Mouse (Mus musculus) embryonic facial prominence, embryonic 12.5 days (tissue): ENCODE measurements around the gene Sppl3. TPM values are rescaled to one million over a fixed set of nuclear protein-coding genes. Genes with fewer than 3 reads are reported as not detected.

ENCODE experiments used
- ATAC-seq: fragments of 200-750 bp; cut with Nextera tagmentation; 2 replicates; pipeline ENCODE4 v1.8.0; 2017; ENCODE audit not compliant: insufficient number of reproducible peaks, insufficient read depth, low FRiP score, low TSS enrichment
- H3K27ac ChIP-seq: fragments of 300-500 bp; sonication (generic); 2 replicates; pipeline ENCODE4 v1.5.1; 2016; ENCODE audit warnings: mild to moderate bottlenecking
- H3K27me3 ChIP-seq: fragments of 300-500 bp; sonication (generic); 2 replicates; pipeline ENCODE4 v1.6.1; 2016; ENCODE audit warnings: mild to moderate bottlenecking, moderate library complexity
- H3K36me3 ChIP-seq: fragments of 300-500 bp; sonication (generic); 2 replicates; pipeline ENCODE4 v1.6.1; 2016; ENCODE audit warnings: mild to moderate bottlenecking
- H3K4me1 ChIP-seq: fragments of 300-500 bp; sonication (generic); 2 replicates; pipeline ENCODE4 v1.6.1; 2016
- H3K4me2 ChIP-seq: fragments of 300-500 bp; sonication (generic); replicated peaks from 2 replicates; pipeline ENCODE4 v1.6.1; 2016; ENCODE audit warnings: mild to moderate bottlenecking, moderate library complexity
- H3K4me3 ChIP-seq: fragments of 300-500 bp; sonication (generic); 2 replicates; pipeline ENCODE4 v1.5.1; 2016; ENCODE audit warnings: mild to moderate bottlenecking
- H3K9ac ChIP-seq: fragments of 300-500 bp; sonication (generic); 2 replicates; pipeline ENCODE4 v1.6.1; 2016; ENCODE audit warnings: mild to moderate bottlenecking, moderate library complexity
- H3K9me3 ChIP-seq: fragments of 300-500 bp; sonication (generic); 2 replicates; pipeline ENCODE4 v1.6.1; 2016; ENCODE audit warnings: mild to moderate bottlenecking, moderate library complexity
- WGBS: fragments of 180-500 bp; shearing (Covaris S2); methylation state at CpG from one replicate; pipeline ENCODE4 v1.1.7; 2016; 5-methylcytosine and 5-hydroxymethylcytosine counted together
- polyA plus RNA-seq: library from polyadenylated mRNA; unstranded; fragments of >200 nt; fragmentation: Nextera tagmentation; extraction: Ambion mirVana; gene quantifications from 2 replicates; pipeline ENCODE4 v1.2.1, GENCODE M21; 2016

Gene Sppl3
- polyA plus RNA-seq, 1 experiment from 2014 or later: 19.9 TPM

GRCm38 (mm10) chr5:115114501-115114900 lies 103.6 kb downstream of the Sppl3 start:
- H3K9me3 ChIP-seq: no peaks in the 10 kb centered on the region
- 95% methylated on average over 8 of the region's 8 CpGs for WGBS
- ATAC-seq: no peak
- H3K27ac ChIP-seq: no peak overlapping the region
- peaks cover 52% of the 10 kb centered on the region for H3K36me3 ChIP-seq
- 0 out of 2 replicates have a peak, but pooled peaks cover 5% of the 10 kb centered on the region for H3K4me1 ChIP-seq
- H3K9ac ChIP-seq: no peak overlapping the region
- H3K27me3 ChIP-seq: no peaks in the 10 kb centered on the region
- H3K4me2 ChIP-seq: no peak overlapping the region
- H3K4me3 ChIP-seq: no peak overlapping the region

GRCm38 (mm10) chr5:115116426-115116825 lies 105.5 kb downstream of the Sppl3 start:
- ATAC-seq: no peak
- 88% methylated on average over 3 of the region's 3 CpGs for WGBS
- no peak overlapping the region for H3K4me3 ChIP-seq
- no peak overlapping the region for H3K27ac ChIP-seq
- no peak overlapping the region for H3K4me2 ChIP-seq
- 0 out of 2 replicates have a peak, but pooled peaks cover 5% of the 10 kb centered on the region for H3K4me1 ChIP-seq
- no peaks in the 10 kb centered on the region for H3K9me3 ChIP-seq
- no peak overlapping the region for H3K9ac ChIP-seq
- peaks cover 42% of the 10 kb centered on the region for H3K36me3 ChIP-seq
- H3K27me3 ChIP-seq: no peaks in the 10 kb centered on the region

- Histone ChIP-seq H3K9me3 (no peaks in the 10 kb centered on the region), H3K4me2 (no peak overlapping the region), H3K27ac (no peak overlapping the region), H3K4me3 (no peak overlapping the region), H3K27me3 (no peaks in the 10 kb centered on the region), H3K36me3 (peaks cover 38% of the 10 kb centered on the region), H3K4me1 (0 out of 2 replicates have a peak, but pooled peaks cover 5% of the 10 kb centered on the region), H3K9ac (no peak overlapping the region)
- no peak for ATAC-seq
- 97% methylated on average over 13 of the region's 13 CpGs for WGBS
Observed at GRCm38 (mm10) chr5:115117467-115117866, 106.5 kb downstream of the Sppl3 start.

GRCm38 (mm10) chr5:115118961-115119570 lies 108.1 kb downstream of the Sppl3 start, which contains the start of gene Acads:
TSS of gene Acads (minus strand) at chr5:115119346.
- under 1% methylated on average over 38 of the region's 39 CpGs for WGBS

GRCm38 (mm10) chr5:115120978-115121377 lies 110.0 kb downstream of the Sppl3 start:
- Histone ChIP-seq H3K27ac (no peak overlapping the region), H3K4me1 (0 out of 2 replicates have a peak, but pooled peaks cover 5% of the 10 kb centered on the region), H3K27me3 (no peaks in the 10 kb centered on the region), H3K9ac (no peak overlapping the region), H3K4me2 (no peak overlapping the region), H3K9me3 (no peaks in the 10 kb centered on the region), H3K36me3 (peaks cover 38% of the 10 kb centered on the region), H3K4me3 (no peak overlapping the region)
- 72% methylated on average over 5 of the region's 5 CpGs for WGBS
- ATAC-seq: no peak

More at GRCm38 (mm10) chr5:115118961-115119570, 108.1 kb downstream of the Sppl3 start, which contains the start of gene Acads:
- Histone ChIP-seq H3K4me2 (peak within 1 kb of the TSS; percentile 83), H3K9ac (peak within 1 kb of the TSS; percentile 80), H3K27me3 (no peaks in the 10 kb centered on the region), H3K36me3 (peaks cover 31% of the 10 kb centered on the region), H3K4me3 (peak within 1 kb of the TSS; percentile 90), H3K27ac (peak within 1 kb of the TSS; percentile 48; the same call in 1 of the 2 replicates), H3K9me3 (no peaks in the 10 kb centered on the region), H3K4me1 (0 out of 2 replicates have a peak, but pooled peaks cover 5% of the 10 kb centered on the region)
- ATAC-seq: peak; percentile 75

GRCm38 (mm10) chr5:115124690-115125089 lies 113.8 kb downstream of the Sppl3 start:
- H3K36me3 ChIP-seq: peaks cover 56% of the 10 kb centered on the region
- H3K4me1 ChIP-seq: no peaks in the 10 kb centered on the region
- no peak for ATAC-seq
- no peaks in the 10 kb centered on the region for H3K27me3 ChIP-seq
- WGBS: 95% methylated on average over 6 of the region's 6 CpGs
- H3K4me2 ChIP-seq: no peak overlapping the region
- no peaks in the 10 kb centered on the region for H3K9me3 ChIP-seq
- H3K4me3 ChIP-seq: no peak overlapping the region
- no peak overlapping the region for H3K27ac ChIP-seq
- H3K9ac ChIP-seq: no peak overlapping the region

- Histone ChIP-seq H3K9ac (no peak overlapping the region), H3K4me2 (no peak overlapping the region)
- peak; percentile 32; the same call in 1 of the 2 replicates for ATAC-seq
Observed at GRCm38 (mm10) chr5:115125211-115125871, 114.4 kb downstream of the Sppl3 start.

GRCm38 (mm10) chr5:115126578-115127312 lies 115.8 kb downstream of the Sppl3 start:
- Histone ChIP-seq H3K4me2 (no peak overlapping the region), H3K9ac (no peak overlapping the region), H3K36me3 (peaks cover 62% of the 10 kb centered on the region), H3K4me3 (no peak overlapping the region), H3K9me3 (no peaks in the 10 kb centered on the region), H3K4me1 (no peaks in the 10 kb centered on the region), H3K27ac (no peak overlapping the region), H3K27me3 (no peaks in the 10 kb centered on the region)
- 91% methylated on average over 28 of the region's 28 CpGs for WGBS
- ATAC-seq: no peak

More at GRCm38 (mm10) chr5:115125211-115125871, 114.4 kb downstream of the Sppl3 start:
- H3K27me3 ChIP-seq: no peaks in the 10 kb centered on the region
- H3K36me3 ChIP-seq: peaks cover 62% of the 10 kb centered on the region
- no peak overlapping the region for H3K4me3 ChIP-seq
- WGBS: 31% methylated on average over 24 of the region's 24 CpGs
- no peaks in the 10 kb centered on the region for H3K9me3 ChIP-seq
- no peaks in the 10 kb centered on the region for H3K4me1 ChIP-seq
- no peak overlapping the region; the same call in 1 of the 2 replicates for H3K27ac ChIP-seq

- 93% methylated on average over 22 of the region's 22 CpGs for whole genome bisulfite sequencing
- no peak for ATAC-seq
- H3K36me3 ChIP-seq: peaks cover 57% of the 10 kb centered on the region
- no peak overlapping the region for H3K4me2 ChIP-seq
- no peaks in the 10 kb centered on the region for H3K9me3 ChIP-seq
- peaks cover under 1% of the 10 kb centered on the region for H3K4me1 ChIP-seq
- no peak overlapping the region for H3K4me3 ChIP-seq
- no peak overlapping the region for H3K9ac ChIP-seq
- H3K27ac ChIP-seq: no peak overlapping the region
- H3K27me3 ChIP-seq: no peaks in the 10 kb centered on the region
Observed at GRCm38 (mm10) chr5:115127421-115128179, 116.7 kb downstream of the Sppl3 start.

- no peaks in the 10 kb centered on the region for H3K9me3 ChIP-seq
- H3K4me2 ChIP-seq: no peak overlapping the region
- no peak overlapping the region for H3K4me3 ChIP-seq
- H3K27ac ChIP-seq: no peak overlapping the region
- H3K36me3 ChIP-seq: peaks cover 50% of the 10 kb centered on the region
- no peak for ATAC-seq
- H3K27me3 ChIP-seq: no peaks in the 10 kb centered on the region
- peaks cover 13% of the 10 kb centered on the region for H3K4me1 ChIP-seq
- H3K9ac ChIP-seq: no peak overlapping the region
- WGBS: 89% methylated on average over 6 of the region's 6 CpGs
Observed at GRCm38 (mm10) chr5:115129328-115129727, 118.4 kb downstream of the Sppl3 start.

- no peak for ATAC-seq
- Histone ChIP-seq H3K27me3 (no peaks in the 10 kb centered on the region), H3K27ac (no peak overlapping the region), H3K4me3 (no peak overlapping the region), H3K9me3 (no peaks in the 10 kb centered on the region), H3K4me1 (peaks cover 13% of the 10 kb centered on the region), H3K4me2 (peak overlapping the region; percentile 70), H3K9ac (no peak overlapping the region), H3K36me3 (peaks cover 25% of the 10 kb centered on the region)
- WGBS: 88% methylated on average over 8 of the region's 8 CpGs
Observed at GRCm38 (mm10) chr5:115132465-115132864, 121.5 kb downstream of the Sppl3 start.
